Mouse (Mus musculus): ENCODE data around the gene Rap1gap2.

Gene Rap1gap2

GRCm38 (mm10) chr11:74412462-74412861 lies 198.3 kb downstream of the Rap1gap2 start:
- no peak for DNase-seq (ENCODE audit: low read depth, low spot score)

GRCm38 (mm10) chr11:74411943-74412342 lies 198.8 kb downstream of the Rap1gap2 start:
- DNase-seq (ENCODE audit: low read depth, low spot score), result no peak

- no peak for DNase-seq (ENCODE audit: low read depth, low spot score)
These were observed 200.9 kb downstream of the Rap1gap2 start for GRCm38 (mm10) chr11:74409757-74410174.

- DNase-seq (ENCODE audit: low read depth, low spot score), result no peak
These were observed 201.3 kb downstream of the Rap1gap2 start for GRCm38 (mm10) chr11:74409447-74409754.

GRCm38 (mm10) chr11:74408587-74409446 lies 201.9 kb downstream of the Rap1gap2 start:
- DNase-seq (ENCODE audit: low read depth, low spot score), result peak; percentile 27

- no peak for DNase-seq (ENCODE audit: low read depth, low spot score)
These were observed 205.5 kb downstream of the Rap1gap2 start for GRCm38 (mm10) chr11:74405201-74405600.

GRCm38 (mm10) chr11:74404216-74404615 lies 206.5 kb downstream of the Rap1gap2 start:
- no peak for DNase-seq (ENCODE audit: low read depth, low spot score)

GRCm38 (mm10) chr11:74402126-74402525 lies 208.6 kb downstream of the Rap1gap2 start:
- DNase-seq (ENCODE audit: low read depth, low spot score), result peak; percentile 27

GRCm38 (mm10) chr11:74395583-74395982 lies 215.1 kb downstream of the Rap1gap2 start:
- no peak for DNase-seq (ENCODE audit: low read depth, low spot score)

GRCm38 (mm10) chr11:74393489-74393888 lies 217.2 kb downstream of the Rap1gap2 start:
- DNase-seq (ENCODE audit: low read depth, low spot score), result no peak

- no peak for DNase-seq (ENCODE audit: low read depth, low spot score)
These were observed 217.8 kb downstream of the Rap1gap2 start for GRCm38 (mm10) chr11:74392903-74393302.

- DNase-seq (ENCODE audit: low read depth, low spot score), result no peak
These were observed 218.8 kb downstream of the Rap1gap2 start for GRCm38 (mm10) chr11:74391899-74392298.

GRCm38 (mm10) chr11:74387203-74387602 lies 223.5 kb downstream of the Rap1gap2 start:
- DNase-seq (ENCODE audit: low read depth, low spot score), result no peak

- DNase-seq (ENCODE audit: low read depth, low spot score), result no peak
These were observed 225.0 kb downstream of the Rap1gap2 start for GRCm38 (mm10) chr11:74385674-74386073.

- DNase-seq (ENCODE audit: low read depth, low spot score), result no peak
These were observed 231.4 kb downstream of the Rap1gap2 start for GRCm38 (mm10) chr11:74379166-74379873.

GRCm38 (mm10) chr11:74376847-74377246 lies 233.9 kb downstream of the Rap1gap2 start:
- peak; percentile 45 for DNase-seq (ENCODE audit: low read depth, low spot score)

GRCm38 (mm10) chr11:74371393-74372100 lies 239.2 kb downstream of the Rap1gap2 start:
- peak; percentile 45 for DNase-seq (ENCODE audit: low read depth, low spot score)

- DNase-seq (ENCODE audit: low read depth, low spot score), result no peak
These were observed 248.9 kb downstream of the Rap1gap2 start, which contains the start of gene Olfr412 for GRCm38 (mm10) chr11:74361769-74362168. Olfr412 (plus strand) TSS chr11:74362069.

- DNase-seq (ENCODE audit: low read depth, low spot score), result no peak
These were observed 258.2 kb downstream of the Rap1gap2 start, which contains the start of gene Olfr411 for GRCm38 (mm10) chr11:74352550-74352949. Olfr411 (minus strand) TSS chr11:74352650.

- no peak for DNase-seq (ENCODE audit: low read depth, low spot score)
These were observed 272.8 kb downstream of the Rap1gap2 start, which contains the start of gene Olfr410 for GRCm38 (mm10) chr11:74337931-74338330. Olfr410 (minus strand) TSS chr11:74338031.
